Mouse (Mus musculus) CD4-positive, CD25-positive, alpha-beta regulatory T cell, adult 4 months (primary cell): ENCODE data around the gene Fam189b. TPM values are rescaled to one million over a fixed set of nuclear protein-coding genes. Genes with fewer than 3 reads are reported as not detected.
"Not testable (repeated sequence)": the region's sequence is repeated elsewhere in the genome, so short reads cannot be mapped to it uniquely, and the experiment has no call there.

Experiments used
- ATAC-seq: one replicate; pipeline ENCODE4 v1.8.0; 2017
- polyA plus RNA-seq, 2 experiments: library from polyadenylated mRNA; unstranded; fragments of 100-300 nt; shearing (Covaris generic); gene quantifications; one replicate each; pipeline ENCODE4 v1.2.1; 2017

The Fam189b gene
- polyA plus RNA-seq, 2 experiments from 2014 or later, result 209 to 296 TPM

- ATAC-seq, result no peak
These were observed 23.8 kb downstream of the Fam189b start for GRCm38 (mm10) chr3:89206695-89207094.

GRCm38 (mm10) chr3:89208075-89208657 lies 25.2 kb downstream of the Fam189b start:
- ATAC-seq, result no peak

DNA sequence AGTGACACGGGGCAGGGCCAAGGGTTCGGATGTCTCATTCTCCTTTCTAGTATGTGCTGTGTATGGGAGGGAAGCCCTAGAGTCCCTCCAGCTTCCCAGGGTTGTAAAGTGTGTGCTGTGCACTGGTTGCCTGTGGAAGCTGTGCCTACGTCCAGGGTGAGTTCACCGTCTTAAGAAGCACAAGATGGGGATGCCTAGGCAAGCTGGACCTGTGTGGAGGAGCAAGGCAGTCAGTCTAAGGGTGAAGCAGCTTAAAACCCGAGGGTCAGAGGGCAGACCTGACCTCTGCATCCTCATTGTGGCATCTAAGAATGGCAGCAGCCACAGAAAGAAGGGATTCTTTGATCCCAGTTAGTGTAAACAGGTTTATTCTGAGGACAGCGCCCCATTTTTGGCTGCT lies 25.8 kb downstream of the Fam189b start:
- no peak for ATAC-seq

- no peak for ATAC-seq
These were observed 26.8 kb downstream of the Fam189b start for GRCm38 (mm10) chr3:89209731-89210130.

GRCm38 (mm10) chr3:89210162-89210561 lies 27.2 kb downstream of the Fam189b start:
- ATAC-seq, result no peak

- ATAC-seq, result no peak
These were observed 27.8 kb downstream of the Fam189b start for GRCm38 (mm10) chr3:89210731-89211130.

DNA sequence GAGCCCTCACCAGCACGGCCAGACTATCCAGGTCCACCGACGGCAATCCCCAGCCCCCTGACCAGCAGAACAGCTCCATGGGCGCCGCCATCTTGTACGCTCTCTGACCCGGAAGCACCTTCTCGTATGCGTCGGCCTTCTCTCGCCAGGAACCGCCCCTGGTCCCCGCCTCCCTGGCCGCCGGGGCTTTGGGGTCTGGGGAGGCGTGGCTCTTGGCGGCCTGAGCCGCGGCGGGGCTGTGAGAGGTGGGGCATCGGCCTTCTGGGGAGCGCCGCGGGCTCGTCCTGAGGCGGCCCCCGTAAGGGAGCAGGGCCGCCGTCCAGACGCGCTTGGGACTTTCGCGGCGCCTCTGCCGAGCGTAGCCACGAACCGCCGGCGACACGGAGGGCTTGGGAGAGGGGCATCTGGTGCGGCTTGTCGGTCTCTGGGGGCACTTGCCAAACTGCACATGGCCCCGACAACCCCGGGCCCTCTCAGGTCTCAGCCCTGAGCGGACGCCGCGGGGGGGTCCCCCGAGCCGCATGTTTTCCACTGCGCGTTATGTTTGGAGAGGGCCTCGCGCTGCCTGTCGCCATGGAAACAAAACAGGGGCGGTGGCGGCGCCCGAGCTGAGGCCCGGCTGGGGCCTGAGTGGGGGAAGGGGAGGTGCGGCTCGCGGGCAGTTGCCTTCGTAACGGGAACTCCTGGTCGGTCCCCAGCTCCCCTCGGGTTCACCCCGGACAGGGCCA lies 31.0 kb downstream of the Fam189b start:
- peak; percentile 85 for ATAC-seq

DNA sequence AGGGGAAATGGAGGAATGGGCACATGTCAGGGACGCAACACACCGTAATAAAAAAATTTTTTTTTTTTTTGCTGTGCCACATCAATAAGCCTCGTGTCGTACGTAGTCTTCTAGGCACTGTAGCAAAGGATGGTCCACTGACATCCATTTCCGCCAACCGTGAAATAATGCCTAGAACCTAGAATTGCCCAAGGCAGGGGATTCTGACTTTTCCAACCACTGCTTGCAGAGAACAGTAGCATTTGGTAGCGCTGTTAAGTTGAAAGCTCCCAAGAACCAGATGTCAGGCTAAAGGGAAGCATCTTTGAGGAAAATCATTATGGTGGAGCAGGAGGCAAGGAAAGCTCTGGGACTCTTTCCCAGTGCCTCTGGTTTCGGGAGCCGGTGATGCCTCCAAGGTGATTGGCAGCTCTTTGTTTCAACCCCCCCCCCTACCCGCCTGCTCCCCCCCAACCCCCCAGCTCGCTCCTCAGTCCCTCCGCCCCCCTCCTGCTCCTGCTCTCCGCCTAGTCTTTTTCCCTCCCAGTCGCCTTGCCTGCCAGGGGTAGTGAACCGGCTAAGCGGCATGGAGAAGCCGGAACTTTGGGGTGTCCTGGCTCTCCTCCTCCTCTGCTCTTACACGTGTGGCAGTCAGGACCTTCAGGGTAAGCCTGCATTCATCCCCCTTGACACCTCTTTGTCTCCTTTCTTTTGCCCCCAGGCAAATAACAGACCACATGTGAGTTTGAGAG lies 31.9 kb downstream of the Fam189b start, which contains the start of gene Thbs3:
TSS of gene Thbs3 (plus strand) at position 500 of the 731 bp plus-strand sequence.
- peak; percentile 56 for ATAC-seq

DNA sequence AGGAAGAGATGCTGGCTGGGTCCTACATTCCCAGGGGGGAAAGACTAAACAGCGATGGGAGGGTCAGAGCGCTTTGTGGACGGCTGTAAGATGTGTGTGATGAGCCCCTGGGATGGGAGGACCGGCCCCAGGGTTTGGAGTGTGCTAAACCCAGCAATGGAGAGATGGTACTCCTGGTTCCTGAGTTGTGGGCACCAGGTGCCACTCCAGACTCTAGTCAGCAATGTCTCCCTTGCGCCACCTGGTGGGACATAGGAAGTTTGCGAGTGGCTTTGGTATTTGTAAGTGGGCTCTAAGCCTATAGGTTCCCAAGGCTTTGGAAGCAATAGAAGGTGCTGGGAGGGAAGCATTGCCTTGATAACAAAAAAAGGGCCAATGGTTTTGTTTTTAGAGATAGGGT lies 32.9 kb downstream of the Fam189b start:
- peak; percentile 35 for ATAC-seq

DNA sequence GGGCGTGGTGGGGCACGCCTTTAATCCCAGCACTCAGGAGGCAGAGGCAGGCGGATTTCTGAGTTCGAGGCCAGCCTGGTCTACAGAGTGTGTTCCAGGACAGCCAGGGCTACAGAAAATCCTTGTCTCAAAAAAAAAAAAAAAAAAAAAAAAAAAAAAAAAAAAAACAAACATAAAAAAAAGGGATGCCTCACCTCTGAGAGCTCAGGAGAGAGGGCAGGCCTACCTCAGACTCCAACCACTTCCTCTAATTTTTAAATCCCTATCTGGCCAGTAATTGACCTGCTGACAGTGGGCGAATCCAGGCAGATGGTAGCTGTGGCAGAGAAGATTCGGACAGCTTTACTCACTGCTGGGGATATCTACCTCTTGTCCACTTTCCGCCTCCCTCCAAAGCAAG lies 33.5 kb downstream of the Fam189b start:
- ATAC-seq, result not testable (repeated sequence)

DNA sequence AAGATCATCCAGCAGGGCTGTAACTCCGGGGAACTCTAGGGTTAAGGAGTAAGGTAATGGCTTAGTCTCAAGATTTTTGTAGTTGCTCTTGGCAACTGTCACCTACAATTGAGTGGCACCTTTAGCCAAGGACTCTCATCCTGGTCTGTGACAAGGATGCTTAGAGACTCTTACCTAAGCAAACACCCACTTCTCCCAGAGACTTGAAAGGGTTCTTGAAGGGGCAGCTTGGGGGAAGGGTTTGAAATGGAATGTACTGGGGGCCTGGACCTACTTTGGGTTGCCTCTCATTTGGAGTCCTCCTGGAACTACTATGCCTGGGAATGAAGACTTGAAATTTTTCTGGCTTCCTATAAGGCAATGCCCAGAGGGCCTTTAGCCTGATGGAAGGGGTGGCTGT lies 35.3 kb downstream of the Fam189b start:
- no peak for ATAC-seq

GRCm38 (mm10) chr3:89219546-89219945 lies 36.6 kb downstream of the Fam189b start:
- ATAC-seq, result no peak

DNA sequence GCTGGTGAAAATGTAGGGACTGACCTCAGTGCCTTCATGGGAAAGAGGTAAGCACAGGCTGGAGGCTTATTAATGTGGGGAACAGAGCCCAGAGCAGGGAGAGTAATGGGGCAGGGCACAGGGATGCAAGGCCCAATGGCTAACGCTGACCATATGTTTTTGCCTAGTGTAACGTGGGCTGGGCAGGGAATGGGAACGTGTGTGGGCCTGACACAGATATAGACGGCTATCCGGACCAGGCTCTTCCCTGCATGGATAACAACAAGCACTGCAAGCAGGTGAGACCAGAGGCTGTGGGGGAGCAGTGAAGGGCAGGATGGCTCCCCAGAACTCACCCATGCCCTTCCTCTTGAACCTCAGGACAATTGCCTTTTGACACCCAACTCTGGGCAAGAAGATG lies 38.2 kb downstream of the Fam189b start:
- ATAC-seq, result no peak

- no peak for ATAC-seq
These were observed 41.9 kb downstream of the Fam189b start for GRCm38 (mm10) chr3:89224796-89225195.

- no peak for ATAC-seq
These were observed 42.4 kb downstream of the Fam189b start for GRCm38 (mm10) chr3:89225321-89225815.

GRCm38 (mm10) chr3:89225918-89226317 lies 43.0 kb downstream of the Fam189b start:
- ATAC-seq, result no peak

- ATAC-seq, result no peak
These were observed 43.4 kb downstream of the Fam189b start for GRCm38 (mm10) chr3:89226361-89226760.

DNA sequence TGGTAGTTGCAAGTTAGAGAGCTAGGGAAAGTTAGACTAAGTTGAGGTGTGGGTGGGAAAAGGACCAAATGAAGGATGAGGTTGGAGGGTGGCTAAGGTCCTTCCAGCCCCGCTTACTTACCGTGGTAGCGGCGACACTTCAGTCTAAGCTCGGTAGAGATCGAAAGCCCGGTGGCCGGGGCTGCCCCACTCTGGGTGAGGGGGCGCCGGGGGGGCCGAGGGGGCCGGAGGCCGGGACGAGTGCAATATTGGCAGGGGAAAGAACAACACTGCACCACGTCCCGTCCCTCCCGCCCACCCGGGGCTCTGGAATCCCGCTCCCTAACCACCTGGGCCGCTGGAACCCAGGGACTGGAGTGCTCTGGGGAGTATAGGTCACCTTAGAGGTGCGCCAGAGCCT lies 44.0 kb downstream of the Fam189b start, which contains the start of gene Mtx1:
TSS of gene Mtx1 (minus strand) at position 189 of the 400 bp plus-strand sequence.
- no peak for ATAC-seq

DNA sequence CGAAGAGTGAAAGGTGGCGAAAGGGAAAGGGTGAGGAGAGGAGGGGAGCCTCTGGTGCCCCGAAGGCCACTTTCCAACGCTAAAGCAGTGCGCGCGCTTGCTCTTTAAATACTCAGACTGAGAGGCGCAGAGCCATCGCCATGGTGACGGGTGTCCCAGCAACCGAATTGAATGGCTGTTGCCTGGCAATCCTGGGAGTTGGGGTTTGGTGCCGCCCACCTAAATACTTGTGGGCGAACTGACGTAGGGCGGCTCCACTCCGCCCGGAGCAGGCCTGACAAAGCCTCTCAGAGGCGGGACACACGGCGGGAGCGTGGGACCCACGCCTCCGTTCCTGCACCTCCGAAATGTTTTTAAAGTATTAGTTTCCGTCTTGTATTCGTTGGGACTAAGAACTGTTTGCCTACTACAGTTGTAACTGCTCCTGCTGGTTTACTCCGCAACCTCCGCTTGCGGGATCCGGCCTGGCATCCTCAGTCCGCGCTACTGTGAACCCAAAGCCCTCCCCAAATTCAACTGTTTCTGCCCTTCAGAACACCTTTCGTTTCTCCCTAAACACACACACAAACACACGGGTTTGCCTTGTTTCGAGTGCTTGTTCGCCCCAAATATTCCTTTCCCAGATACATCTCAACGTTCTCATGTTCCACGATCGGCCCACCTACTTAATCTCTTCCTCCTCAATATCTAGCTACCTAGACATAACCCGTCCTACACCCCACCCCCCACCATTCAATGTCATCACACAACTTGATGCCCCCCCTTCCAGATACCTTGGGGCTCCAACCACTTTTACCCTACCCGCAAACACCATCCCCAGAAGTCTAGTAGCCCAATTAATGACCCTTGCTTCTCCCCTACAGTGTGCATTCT lies 44.6 kb downstream of the Fam189b start:
- peak; percentile 54 for ATAC-seq

GRCm38 (mm10) chr3:89228180-89228549 lies 45.2 kb downstream of the Fam189b start:
- peak; percentile 62 for ATAC-seq

- ATAC-seq, result no peak
These were observed 45.9 kb downstream of the Fam189b start, which contains the start of gene Muc1 for GRCm38 (mm10) chr3:89228836-89229235. Gene Muc1 (plus strand): TSS chr3:89229057.

GRCm38 (mm10) chr3:89229276-89229675 lies 46.3 kb downstream of the Fam189b start:
- ATAC-seq, result no peak
